Mouse (Mus musculus) telencephalon, adult 2 months (tissue): ENCODE results near the gene Eepd1.
"Not testable (repeated sequence)": the region's sequence is repeated elsewhere in the genome, so short reads cannot be mapped to it uniquely, and the experiment has no call there.

Experiments used
- DNase-seq: peaks from one replicate; pipeline ENCODE4 v3.0.0-alpha.2; 2011; ENCODE audit warnings: low read depth, low spot score

Eepd1 gene

DNA sequence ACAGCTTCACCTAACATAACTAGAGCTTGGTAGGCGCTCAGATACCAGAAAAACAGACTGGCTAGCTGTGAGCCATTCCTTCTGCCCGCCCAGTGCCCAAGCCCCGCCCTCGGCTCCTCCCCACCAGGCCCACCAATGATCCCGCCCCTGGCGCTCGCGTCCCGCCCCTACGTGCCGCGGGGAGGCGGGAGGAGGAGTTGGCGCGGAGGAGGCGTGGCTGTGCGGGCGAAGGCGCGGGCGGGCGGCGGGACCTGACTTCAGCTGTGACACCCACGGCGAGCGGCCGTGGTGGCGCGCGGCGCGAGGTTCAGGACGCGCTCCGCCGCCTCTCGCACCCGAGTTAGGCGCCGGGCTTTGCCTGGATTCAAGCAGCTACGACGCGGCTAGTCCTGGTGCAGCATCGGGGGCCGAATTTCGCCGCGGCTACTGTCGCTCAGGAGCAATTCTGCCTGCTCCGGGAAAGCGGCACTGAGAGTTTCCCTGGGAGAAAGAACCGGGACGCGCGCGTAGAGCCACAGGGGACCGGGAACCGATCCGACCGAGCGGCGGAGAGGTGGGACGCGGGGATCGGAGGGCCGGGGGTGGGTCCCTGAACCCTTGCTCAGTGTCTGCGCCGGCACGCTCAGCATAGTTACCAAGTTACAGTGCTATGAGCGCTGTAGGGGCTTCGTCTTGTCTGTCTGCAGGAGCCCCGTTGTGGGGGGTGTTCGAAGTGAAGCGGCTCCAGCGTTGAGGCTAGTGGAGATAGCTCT, at the start of gene Eepd1:
TSS of gene Eepd1 (plus strand) at position 204 of the 752 bp plus-strand sequence.
- peak; percentile 71 for DNase-seq

DNA sequence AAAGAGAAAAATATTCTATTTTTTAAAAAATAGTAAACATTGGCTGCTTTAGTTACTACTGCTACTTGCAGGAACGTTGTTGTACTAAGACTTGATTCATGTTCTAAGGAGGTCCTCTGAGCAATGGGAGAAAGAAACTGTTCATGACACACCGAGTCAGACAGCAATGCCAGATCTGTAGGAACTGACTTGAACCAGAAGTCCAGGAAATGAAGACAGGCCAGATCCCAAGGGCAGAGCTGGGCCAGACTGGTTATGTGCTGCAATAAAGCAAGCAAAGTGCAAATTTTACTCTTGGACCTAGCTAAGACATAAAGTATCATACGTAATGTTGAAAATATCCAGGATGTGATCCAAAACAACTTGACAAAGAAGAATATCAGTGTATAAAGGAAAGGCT, 42.5 kb upstream of the Eepd1 start:
- no peak for DNase-seq

DNA sequence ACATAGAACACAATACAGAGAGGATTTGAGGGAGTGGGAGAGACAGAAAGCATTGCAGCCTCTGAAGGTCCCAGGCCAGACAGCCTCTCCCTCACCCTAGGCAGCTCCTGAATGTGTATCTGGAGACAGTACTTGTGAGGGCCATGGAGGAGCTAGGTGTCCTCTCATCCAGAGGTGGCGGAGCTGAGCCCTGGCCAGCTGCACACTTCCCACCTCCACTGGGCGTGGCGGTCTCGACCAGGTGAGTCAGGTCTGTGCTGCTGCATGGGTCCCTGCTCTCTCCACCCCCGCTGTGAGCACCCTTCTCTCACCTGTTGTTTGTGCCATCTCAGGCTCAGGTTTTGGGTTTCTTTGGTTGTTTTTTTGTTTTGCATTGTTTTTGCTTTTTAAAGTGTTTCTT, 41.3 kb upstream of the Eepd1 start:
- not testable (repeated sequence) for DNase-seq

DNA sequence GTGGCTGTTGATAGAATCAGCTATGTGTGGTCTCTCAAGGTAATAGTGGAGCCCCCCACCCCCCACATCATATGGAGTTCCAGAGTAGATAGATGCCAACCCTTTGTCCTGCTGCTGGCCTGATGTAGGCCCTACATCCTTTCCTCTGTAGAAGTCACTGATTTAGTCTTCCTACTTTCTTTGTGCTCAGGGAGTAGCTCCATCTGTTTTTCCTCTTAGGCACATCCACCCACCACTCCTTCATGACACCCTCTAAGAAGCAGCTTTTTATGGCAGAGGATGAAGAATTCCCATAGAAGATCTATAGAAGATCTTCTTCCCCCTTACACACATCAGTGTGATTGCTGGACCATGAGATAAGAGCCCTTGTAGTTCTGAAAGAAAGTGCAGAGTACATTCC, 39.3 kb upstream of the Eepd1 start:
- peak; percentile 57 for DNase-seq

DNA sequence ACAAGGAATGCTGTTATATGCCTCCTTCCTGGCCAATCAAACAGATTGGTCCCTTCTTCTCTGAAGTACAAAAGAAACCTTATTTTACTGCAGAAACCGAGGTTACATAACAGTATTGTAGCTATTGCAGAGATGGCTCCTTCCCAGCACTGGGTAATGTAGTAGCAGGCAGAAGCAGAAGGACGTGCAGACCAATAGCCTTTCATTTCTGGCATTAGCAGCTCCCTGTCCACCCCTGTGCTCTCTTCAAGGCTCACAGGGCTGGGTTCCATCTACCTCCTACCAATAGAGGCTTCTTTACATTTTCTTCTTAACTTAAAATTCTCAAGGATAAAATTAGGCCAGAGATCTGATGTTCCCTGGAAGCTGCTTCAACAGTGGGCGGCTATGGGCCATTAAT, 38.3 kb upstream of the Eepd1 start:
- peak; percentile 44 for DNase-seq

DNA sequence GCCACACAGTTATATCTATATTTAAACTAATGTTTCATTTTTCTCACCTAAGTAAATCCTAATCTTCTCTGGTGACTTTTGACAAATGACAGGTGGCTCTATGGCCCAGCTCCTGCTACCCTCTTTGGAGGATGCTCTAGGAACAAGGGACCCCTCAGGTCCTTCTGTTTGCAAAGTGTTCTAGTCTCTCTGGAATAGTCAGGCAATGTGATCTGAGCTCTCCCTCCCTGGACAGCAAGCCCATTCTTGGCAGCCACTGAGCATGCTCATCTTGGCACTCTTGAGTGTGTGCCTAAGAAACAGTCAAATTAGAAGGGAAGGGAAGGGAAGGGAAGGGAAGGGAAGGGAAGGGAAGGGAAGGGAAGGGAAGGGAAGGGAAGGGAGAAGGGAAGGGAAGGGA, 37.8 kb upstream of the Eepd1 start:
- no peak for DNase-seq

DNA sequence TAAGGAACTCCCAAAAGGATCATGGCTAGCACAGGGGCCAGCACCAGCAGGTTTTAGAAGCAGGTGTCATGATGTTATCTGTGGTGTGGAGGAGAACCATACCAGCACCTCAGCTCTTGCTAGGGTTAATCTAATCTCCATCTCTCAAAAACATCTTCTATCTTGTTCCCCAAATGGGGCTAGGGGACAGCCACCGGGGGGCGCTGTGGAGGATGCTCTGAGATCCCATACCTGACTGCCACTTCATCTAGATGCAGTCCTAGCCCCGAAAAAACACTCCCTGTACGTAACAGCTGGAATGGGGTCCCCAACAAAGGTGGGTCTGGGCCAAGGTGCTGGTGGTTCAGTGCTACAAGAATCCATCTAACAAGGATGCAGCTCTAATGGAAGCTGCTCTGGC, 31.0 kb upstream of the Eepd1 start:
- no peak for DNase-seq

DNA sequence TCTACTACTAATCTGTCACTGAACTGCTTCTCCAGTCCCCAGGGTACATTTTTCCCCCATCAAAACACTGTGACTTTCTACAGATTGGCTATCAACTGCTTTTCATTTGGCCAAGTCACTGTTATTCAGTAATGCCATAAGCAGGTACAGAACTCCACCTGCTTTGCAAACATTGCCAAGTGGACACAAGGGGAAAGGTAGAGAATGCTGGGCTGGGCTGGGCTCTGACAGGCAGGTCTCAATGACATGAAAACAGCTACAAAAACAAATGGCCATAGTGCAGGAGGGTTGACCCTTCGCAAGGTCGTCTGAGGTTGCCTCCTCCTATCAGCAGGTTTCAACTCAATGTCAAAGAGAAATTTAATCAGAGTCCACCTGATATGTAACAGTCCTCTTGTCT, 26.3 kb upstream of the Eepd1 start:
- DNase-seq, result no peak

DNA sequence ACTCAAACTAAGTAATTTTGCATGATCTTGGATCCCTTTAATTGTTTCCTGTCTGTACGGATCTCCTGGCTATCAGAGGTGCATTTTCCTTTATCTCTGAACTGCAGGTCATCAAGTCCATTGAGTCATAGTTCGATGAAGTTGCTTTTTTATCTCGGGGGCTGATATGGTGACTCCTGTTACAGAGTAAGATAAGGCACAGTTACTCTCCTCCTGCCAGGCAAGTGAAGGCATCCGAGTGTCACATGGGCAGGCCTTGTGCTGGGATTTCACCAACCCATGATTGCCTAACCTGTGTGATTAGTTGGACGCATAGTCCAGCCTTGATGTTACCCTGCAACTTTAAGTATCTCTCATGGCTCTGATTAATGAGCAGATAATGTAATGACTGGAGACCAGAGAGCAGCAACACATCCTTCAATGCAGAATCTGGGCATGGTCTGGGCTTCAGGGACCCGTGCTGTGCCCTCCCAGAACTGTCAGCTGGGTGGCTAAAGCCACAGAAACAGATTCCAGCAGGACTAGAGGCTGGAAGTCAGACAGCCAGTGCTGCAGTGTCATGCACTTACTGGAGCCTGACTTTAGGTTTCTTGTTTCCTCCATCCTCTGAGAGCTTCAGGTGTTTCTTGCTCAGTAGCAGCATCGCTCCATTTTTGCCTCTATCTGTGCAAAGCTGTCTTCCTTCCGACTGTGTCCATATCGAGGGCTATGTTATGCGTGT, 20.4 kb upstream of the Eepd1 start:
- DNase-seq, result no peak

DNA sequence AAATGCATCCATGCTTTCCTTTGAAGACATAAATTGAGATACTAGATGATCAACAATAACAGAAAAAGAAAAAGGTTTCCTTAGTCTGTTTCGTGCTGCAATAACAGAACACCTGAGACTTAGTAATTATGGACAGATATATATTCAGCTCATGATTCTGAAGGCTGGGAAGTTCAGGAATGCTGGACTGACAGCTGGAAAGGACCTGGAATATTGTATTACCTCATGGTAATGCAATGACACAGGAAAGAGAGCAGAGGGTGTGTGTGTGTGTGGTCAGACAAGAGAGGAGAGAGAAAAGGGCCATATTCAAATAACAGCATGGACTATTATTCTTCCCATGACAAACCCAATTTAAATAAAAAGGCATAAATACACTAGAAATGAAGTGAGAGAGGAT, 17.0 kb upstream of the Eepd1 start:
- DNase-seq, result no peak

DNA sequence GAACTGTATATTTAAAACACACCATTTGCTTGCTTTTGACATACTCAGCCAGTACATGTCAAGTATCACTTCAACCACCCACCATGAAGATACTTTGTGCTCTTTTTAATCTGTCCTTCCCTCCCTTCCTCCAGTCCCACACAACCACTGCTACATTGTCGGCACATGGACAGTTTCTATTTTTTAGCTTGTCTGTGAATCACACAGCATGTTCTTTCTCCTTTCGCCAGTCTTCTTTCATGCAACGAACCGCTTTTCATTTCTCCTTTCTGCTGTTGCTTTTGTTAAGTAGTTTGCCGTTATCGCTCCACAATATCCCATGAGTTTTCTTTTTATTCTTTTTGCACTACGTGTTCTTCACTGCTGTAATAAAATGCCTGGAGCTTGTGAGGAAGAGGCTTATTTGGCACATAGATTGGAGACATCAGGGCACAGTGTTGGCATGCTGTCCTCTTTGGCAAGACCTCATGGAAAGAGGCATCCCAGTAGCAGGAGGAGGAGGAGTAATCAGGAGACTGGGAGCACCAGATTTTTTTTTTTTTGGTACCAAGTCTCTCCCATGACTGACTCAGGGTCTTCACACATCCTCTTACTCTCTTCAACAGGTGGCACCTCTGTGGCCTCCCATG, 1.8 kb upstream of the Eepd1 start:
- peak; percentile 47 for DNase-seq

DNA sequence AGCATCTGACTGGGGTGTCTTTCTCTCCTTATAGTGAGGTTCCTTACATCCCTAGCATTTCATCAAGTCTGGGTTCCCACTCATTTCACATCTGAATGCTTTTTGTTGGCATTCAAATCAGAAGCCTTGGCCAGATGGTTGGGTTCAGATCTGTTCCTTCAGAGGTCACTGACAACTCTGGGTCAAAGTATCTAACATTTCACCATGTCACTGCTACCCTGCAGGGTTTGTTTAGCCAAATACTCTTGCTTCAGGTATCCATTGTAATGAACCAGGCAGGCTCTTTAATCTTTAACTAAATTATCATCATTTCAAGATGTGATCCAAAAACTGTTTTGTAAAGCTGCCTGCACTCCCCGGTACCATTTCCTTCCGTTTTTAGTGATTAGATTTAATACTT, 671 bp upstream of the Eepd1 start:
- DNase-seq, result no peak

DNA sequence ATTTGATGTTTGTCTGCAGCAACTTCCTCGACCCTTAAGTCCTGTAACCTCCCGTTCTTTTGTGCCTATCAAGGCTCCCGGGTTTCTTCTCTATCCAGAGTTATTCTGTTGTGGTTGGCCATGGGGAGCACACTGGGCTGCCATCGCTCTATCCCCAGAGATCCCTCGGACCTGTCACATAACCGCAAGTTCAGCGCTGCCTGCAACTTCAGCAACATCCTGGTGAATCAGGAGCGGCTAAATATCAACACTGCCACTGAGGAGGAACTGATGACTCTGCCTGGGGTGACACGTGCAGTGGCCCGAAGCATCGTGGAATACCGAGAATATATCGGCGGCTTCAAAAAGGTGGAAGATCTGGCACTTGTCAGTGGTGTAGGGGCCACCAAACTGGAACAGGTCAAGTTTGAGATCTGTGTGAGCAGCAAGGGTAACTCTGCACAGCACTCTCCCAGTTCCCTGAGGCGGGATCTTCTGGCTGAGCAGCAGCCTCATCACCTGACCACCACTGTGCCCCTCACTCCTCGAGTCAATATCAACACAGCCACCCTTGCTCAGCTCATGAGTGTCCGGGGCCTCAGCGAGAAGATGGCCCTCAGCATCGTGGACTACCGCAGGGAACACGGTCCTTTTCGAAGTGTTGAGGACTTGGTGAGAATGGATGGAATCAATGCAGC, 1.1 kb downstream of the Eepd1 start:
- no peak for DNase-seq

DNA sequence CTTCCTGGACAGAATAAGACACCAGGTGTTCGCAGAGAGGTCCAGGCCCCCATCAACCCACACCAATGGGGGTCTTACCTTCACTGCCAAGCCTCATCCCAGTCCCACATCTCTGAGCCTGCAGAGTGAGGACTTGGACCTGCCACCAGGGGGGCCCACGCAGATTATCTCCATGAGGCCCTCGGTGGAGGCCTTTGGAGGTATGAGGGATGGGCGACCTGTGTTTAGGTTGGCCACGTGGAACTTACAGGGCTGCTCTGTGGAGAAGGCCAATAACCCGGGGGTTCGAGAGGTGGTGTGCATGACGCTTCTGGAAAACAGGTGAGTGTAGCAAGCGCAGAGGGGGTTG, 1.6 kb downstream of the Eepd1 start:
- DNase-seq, result no peak

DNA sequence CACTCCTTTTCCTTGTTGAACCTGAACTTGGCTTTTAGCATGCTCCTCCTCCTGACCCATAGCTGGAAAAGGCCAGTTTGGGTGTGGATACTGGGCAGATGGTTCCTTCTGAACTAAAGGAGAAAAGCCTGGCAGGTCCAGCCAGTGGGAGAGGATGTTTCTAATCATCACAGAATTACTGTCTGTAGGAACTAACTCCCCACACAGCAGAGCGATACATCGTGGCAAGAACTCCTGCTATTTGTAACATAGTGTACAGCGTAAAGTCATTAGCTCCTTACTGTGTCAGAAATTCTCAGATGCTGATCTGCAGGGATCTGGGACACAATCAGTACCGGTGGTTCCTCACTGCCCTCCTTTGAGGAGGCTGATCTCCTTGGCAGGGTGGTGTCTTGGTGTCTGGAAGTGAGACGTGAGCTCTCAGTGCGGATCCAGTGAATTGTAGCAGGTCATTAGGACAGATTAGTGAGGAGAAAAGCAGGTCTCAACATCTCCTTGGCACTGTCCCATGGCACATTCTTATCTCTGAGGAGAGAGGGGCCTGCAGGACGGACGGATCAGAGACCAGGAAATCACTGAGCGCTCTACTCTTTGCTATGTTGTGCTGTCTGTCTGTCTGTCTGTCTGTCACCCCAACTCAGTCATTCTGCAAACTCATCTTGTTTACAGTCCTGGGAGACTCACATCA, 2.7 kb downstream of the Eepd1 start:
- DNase-seq, result no peak

DNA sequence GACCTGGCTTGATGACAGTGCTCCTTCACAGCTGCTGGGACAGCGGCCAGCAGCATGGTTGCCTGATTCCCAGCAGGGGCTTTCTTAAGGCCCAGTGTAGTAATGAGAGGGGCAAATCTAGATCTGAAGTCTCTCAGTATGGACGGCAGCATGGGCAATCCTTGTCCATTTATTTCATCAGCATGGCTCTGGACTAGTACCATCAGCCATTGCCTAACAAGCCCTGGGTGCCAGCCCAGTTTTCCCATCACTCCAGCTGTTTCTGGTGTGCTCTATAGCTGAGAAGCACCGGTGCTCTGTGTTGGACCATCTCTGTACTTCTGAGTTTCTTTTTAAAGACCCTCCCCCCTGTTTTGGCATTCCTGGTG, 3.3 kb downstream of the Eepd1 start:
- DNase-seq, result no peak

DNA sequence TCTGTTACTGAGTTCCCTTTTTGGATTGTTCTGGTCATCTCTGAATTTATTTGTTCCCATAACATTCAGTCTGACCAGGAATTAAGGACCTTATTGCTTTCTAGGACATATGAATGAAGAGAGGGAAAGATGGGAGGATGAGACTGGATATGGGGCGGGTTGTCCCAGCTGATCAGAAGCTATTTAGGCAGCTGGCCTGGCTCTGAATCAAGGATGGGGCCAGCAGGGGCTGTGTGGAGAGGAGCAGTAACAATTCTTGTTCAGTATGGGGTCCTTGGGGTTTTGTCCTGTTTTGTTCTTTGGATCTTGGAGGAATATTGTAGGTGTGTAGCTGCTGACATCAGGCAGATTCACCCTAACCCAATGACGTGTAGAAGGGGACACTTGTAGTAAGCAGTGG, 3.7 kb downstream of the Eepd1 start:
- no peak for DNase-seq

DNA sequence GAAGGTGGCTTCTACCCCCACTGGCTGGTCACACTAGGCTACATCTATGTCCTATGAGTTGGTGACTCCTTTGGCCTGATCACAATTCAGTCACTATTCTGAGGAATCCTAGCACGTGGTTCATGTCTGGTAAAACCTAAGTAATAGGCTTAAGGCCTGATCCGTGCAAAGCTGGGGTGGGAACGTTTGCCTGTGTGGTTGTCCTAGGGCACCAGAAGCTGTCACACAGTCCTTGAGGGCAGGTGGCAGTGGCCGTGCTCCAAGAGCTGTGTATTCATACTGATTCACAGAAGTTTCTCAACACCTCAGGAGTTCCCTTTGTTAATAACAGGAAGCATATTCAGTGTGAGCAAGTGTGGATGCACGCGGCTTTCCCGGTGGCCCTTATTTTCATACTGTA, 4.1 kb downstream of the Eepd1 start:
- no peak for DNase-seq

DNA sequence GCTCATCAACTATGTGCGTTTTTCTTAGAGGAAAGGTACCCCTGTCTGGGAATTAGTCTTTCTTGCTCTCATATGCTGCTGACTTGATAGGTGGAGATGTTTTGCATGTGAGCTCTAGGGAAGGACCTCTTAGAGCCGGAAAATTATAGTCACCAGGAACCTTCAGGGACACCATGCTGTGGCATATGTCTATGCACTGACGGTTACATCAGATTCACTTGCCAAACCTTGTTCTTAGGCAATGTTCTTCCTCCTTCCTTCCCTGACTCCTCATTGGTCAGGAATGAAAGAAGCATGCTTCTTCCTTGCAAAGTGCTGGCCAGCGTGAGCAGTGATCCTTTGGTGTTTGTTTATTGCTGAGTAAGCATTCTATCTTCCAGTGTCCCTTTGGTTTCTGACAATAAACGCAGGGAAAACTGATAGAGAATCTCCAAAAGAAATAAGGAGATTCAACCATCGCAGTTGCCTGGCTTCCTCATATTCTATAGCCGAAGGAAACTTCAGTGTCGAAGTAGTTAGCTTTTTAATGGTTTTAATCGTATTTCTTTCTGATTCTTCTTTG, 5.0 kb downstream of the Eepd1 start:
- DNase-seq, result no peak

DNA sequence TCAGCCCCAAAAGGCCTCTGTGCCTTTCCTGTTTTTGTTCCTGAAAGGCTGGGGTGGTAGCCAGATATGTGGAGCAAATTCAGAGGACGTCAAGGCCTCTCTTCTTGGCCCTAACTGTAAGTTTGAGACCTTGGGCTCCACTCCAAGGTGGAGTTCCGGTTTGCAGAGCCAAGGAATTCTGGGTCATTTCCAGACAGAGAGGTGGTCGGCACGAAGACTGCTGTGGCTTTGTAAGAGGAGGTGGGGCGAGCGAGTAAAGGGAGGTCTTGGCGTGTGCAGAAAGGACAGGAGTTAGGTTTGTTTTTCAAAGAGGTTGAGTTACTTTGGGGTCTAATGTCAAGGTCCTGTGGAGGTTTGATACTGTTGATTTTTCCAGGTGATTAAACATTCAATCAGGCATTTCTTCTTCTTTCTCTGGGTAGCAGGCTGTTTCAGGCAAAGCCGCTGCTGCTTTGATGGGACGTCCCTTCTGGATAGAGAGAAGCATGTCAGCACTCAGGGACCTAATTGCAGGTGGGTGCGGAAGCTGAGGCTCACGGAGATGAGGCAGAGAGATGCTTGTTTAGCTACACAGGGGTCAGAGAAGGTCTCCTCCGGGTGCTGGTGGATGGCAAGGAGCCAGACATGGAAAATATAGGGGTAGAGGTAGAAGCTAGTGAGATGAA, 6.2 kb downstream of the Eepd1 start:
- no peak for DNase-seq

DNA sequence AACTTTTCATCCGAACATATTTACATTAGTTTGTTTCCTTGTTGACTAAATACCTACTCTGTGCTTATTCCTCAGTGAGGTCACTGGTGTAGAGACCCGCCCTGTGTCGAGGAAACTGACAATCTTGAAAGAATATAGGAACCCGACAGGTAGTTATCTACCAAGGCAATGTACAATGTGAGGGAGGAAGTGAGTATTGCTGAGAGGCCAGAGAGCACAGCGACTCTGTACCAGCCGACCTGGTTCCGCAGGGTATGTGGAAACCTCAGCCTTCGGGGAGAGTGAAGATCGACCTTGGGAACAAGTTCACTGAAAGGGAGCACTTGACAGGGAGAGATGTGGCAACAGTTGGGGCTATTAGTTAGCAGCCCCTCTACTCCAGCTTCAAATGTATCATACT, 7.2 kb downstream of the Eepd1 start:
- DNase-seq, result no peak
